Mouse (Mus musculus) adrenal gland, adult 18-20 months (tissue): Measurements from ENCODE around the gene Spice1. TPM values are rescaled to one million over a fixed set of nuclear protein-coding genes. Genes with fewer than 3 reads are reported as not detected.

Source experiments
- DNase-seq, 2 experiments: peaks; one replicate each; pipeline ENCODE4 v3.0.0; 2021 to 2022; ENCODE audit warnings: low spot score in 2 of 2
- total RNA-seq, 2 experiments: library from RNA; stranded (reverse); gene quantifications; 1 replicate in 1 of 2; 2 replicates in 1 of 2; pipeline ENCODE4 v1.2.3; 2021

The Spice1 gene
- total RNA-seq, 2 experiments from 2014 or later = 17.7 to 21.0 TPM

DNA sequence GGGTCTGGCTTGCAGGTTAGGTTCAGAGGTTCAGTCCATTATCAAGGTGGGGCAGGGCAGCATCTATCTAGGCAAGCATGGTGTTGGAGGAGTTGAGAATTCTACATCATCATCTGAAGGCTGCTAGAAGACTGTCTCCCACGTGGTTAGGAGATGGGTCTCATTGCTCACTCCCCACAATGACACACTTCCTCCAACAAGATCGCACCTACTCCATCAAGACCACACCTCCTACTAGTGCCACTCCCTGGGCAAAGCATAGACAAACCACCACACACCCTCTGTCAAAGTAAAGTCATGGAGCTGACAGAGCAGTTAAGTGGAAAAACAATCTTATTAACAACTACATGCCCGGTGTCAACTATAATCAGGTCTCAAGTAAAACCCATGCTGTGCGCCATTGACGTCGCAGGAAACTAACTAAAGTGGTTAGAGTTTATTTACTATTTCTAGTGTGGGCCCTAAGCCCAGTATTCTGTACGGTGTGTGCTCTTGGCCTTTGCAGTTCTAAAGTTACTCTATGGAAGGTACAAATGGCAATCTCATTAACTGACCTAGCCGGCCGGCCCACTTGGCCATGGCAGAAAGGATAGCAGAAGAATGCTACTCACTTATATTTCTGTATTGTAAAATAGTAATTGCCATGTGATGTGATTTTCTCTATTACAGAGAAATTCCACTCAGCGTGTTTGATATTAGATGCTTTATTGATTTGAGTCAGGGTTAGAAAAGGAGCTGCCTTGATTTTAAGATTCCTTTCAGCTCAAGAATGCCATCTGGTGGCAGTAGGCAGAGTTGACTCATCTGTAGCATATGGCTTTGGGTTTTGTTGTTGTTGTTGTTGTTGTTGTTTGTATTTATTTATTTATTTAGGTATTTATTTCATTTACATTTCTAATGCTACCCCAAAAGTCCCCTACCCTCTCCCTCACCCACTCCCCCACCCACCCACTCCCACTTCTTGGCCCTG lies 15.3 kb downstream of the Spice1 start:
- peak; percentile 10 to 29 for DNase-seq

DNA sequence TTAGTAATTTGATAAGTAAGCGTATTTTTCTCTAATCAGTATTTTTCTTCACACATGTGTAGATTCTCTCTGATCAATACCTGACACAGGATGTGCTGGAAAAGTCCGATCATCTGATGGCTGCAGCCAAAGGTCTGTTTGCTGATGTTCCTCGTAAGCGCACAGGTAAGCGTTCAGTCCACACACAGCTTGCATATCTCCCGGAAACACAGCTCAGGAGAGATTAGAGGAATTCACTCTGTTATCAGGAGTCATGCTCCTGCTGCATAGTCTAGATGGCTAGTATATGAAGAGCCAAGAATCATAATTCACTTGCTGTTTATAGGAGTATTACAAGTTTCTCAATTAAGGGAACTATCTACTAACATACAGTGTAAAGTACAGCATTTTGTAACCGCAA lies 18.6 kb downstream of the Spice1 start:
- no peak for DNase-seq

DNA sequence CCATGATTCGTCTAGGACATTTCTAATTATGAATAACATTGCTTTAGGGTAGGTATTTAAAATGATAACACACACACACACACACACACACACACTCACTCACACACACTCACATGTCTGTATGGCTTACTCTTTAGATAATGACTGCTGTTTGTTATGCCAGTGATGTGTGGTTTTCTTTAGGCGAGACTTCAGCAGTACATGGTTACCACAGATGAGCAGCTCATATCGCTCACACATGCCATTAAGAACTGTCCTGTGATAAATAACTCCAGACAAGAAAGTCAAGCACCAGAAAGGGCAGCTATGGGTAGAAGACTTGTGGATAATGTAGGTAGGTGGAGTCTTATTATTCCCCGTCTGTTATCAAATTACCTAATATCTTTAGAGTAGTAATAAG lies 28.5 kb downstream of the Spice1 start:
- no peak for DNase-seq

DNA sequence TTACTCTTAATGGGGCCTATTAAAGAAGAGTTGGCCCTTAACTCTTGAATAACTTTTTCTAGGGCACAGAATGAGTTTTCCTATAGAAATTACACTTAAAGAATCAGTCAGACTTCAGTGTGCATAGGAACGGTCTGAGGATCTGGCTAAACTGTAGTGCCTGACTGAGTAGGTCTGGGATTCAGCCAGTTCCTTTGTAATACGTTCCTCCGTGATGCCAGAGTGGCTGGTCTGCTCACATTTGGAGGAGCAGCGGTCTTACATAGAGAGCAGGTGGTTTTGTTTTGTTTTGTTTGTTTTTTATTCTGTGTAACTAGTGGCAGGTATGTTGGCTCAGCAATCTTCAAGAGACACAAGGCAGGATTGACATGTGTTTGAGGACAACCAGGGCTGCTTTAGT lies 33.1 kb downstream of the Spice1 start:
- DNase-seq = no peak

DNA sequence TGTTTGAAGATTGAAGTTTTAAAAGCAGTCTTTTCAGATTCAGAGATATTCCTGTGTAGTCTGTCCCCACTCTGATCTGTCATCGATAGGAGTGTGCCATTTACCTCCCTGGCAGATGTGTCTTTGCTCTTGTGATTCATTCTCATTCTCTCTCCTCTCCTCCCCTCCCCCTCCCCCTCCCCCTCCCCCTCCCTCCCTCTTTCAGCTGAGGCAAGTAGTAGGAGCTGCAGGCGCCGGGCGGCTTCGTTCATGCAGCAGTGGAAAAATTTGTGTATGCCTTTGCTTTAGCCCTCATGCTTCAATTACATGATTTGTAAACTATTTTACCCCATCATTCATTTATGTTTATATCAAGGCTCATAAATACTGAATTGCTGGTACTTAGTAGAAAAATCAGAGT lies 34.7 kb downstream of the Spice1 start:
- DNase-seq = no peak

DNA sequence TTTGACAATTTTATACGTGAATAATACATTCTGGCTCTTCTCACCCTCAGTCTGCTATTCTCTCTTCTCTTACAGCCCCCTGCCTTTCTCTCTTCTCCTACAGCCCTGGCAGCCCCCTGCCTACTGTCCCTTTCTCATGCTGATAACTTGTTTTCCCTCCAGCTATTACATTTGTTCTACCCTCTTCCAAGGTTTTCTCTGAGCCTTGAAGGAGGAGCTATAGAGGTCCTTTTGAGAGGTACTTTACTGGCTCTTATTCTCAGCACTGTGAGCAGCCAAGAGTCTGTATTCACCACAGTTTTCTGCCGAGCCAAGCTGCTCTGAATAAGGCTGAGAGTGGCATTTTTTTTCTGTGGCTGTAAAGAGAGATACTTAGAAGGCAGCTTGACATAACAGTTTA lies 36.6 kb downstream of the Spice1 start:
- DNase-seq = no peak

DNA sequence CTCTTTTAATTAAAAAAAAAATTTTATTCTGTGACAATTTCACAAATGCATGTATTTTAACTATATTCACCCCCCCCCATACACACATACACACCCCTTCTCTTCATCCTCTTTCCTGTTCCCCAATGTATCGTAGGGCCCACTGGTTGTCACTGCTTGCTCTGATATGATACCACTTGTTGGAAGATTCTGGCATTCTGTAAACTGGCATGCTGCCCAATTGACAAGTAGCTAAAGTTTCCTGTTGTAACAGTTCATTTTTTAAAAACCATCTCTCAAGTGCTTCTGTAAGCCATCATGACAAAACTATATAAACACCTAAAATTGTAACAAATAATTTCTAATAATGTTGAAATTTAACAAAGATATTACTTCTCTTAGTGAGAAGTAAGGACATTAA lies 37.3 kb downstream of the Spice1 start:
- no peak for DNase-seq

DNA sequence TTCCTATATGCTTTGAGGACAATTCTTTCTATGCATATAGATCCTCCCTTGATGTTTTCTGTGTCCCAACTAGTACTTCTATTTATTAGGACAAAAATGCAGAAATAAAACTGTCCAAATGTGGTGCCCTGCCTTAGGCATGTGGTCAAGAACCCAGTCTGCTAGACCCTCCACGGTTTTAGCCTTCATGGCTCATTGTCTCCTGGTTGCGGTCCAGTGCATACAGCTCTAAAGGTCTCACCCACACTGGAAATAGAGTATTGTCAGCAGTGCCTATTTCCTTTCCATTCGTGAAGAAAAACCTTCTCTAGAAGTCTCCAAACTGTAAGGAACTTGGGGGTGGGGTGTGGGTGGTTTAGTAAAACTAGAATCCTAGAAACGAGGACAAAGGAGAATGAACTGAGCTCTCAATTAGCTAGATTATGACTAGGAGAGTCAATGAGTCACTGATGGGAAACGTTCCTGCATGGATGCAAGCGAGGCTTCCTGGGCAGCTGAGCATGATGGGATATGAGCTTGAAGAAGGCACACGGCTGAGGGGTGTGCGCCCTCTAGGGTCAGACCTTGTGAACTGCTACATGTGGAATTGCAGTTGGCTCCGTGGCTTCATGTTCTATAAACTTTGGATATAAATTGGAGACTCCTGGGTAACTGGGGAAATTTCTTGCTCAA lies 45.1 kb downstream of the Spice1 start:
- DNase-seq = peak; percentile 34 to 45

DNA sequence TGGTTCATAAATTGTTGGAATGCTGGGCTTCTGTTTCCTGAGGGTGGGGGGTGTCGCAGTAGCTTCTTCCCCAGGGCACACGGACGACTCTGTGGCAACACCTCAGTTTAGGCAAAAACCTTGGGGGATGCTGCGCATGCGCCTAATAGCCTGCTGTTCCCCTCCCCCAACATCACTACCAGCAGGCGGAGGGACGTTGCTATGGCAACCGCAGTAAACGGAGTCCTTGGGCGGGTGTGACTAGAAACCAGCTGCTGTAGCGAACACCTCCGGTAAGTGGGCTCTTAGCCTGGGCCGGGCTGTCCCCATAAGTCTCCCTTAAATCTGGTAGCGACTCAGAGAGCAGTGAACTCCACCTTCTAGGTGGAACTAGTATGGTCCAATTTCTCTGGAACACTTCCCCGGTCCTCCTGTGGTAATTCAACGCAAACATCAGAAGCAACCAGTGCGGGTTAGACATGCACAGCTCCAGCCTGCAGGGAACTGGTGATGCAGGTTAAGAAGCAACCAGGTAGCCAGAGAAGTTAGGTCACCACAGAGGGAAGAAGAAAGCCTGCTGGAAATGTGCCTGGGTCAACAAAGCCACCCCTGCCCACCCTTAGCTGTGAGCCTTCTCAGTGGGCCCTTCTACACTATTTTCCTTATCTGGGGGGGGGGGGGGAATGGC lies 47.8 kb downstream of the Spice1 start, which contains the start of gene Cfap44:
Gene Cfap44 (plus strand): TSS at position 220 of the 667 bp plus-strand sequence.
- peak; percentile 36 to 61 for DNase-seq

DNA sequence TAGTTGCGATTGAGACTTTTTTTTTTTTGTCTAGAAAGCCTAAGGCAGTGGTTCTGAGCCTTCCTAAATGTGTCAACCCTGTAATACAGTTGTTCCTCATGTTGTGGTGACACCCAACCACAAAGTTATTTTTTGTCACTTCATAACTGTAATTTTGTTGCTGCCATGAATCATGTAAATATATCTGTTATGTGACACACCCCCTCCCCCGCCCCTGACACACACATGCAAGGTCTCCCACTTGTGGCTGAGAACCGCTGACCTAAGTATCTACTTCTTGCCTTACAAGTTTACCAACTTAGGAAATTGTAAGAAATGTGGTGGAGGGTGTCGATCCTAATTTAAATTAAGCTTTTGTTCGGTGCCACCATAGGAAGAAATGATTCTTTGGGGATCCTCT lies 58.0 kb downstream of the Spice1 start:
- no peak for DNase-seq

DNA sequence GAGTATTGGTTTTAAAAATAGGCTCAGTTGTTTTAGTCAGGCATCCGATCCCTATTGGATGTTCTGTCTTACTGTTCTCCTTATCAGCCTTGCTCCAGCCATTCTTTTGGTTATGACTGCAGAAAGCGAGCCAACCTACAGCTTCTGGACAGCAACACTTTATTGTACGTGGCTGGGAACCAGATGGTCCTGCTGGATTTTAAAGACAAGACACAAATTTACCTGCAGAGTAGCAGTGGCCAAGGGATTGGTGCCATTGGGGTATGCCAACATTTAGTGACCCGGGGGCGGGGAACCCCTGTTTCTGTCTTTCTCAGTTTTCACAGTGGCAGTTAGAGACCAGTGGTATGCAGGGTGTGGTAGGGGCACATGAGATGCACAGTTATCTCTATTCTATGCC lies 60.3 kb downstream of the Spice1 start:
- DNase-seq = no peak

DNA sequence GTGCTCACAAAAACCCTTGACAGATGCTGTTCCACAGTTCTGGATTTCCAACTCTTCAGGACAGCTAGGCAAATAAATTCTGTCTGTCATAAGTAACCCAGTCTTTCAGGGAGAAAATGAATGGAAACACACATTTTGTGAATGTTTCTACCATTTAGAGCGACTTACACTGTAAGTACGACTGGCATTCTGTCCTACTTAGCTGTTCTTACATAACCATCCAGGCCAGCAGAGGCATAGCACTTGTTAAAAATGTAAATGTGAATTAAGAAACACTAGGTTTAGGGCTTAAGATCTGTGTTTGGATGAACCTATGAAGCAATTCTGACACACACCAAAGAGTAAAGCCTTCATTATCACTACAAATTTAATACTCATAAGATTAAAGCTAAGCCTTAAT lies 61.4 kb downstream of the Spice1 start:
- no peak for DNase-seq

DNA sequence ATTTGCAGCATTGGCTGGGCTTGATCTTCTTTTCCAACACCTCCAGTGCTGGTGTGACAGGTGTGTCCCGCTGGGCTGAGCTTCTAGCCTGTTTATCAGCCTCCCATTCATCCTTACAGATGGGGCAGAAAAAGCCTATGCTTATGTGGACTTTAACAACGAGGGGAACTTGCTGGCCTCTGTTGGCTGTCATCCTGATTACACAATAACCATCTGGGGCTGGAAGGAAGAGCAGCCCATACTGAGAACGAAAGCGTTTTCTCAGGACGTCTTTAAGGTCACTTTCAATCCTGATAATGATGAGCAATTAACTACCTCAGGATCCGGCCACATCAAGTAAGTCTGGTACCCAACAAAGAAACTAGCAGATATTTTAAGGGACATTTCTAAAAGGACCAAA lies 63.3 kb downstream of the Spice1 start:
- DNase-seq = no peak

DNA sequence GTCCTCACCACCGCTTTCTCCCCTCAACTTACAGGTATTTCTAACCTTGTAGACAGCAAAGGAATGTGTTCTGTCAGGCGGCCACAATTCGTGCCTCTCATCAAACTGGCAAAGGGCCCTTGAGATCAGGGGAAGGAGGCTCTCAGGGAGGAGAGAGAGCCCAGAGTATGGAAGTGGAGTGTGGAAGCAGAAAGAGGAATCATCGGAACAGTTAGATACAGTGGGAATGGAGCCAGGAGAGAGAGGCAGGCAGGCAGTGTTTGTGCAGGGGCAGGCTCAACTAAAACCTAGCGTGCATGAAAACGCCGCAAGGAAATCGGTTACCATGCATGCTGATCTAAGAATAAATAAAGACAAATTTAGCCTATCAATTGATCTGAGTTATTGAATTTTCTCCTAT lies 70.7 kb downstream of the Spice1 start:
- DNase-seq = no peak

DNA sequence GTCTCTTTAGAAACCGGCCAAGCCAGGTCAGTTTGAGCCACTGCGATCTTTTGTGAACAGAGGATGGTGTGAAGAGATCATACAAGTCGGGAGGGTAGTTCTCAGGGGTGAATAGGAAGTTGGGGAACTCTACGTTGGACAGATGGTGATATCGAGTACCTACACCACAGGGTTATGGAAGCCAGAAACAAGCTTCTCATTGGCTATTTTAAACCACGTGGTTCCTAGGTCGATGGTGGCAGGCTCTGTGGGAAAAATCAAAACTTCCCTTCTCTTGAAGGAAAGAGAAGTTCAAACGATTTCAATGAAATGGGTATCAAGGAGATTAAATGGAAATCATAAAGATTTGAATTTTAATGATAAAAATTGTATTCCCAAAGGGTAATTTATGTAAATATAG lies 74.8 kb downstream of the Spice1 start:
- no peak for DNase-seq

DNA sequence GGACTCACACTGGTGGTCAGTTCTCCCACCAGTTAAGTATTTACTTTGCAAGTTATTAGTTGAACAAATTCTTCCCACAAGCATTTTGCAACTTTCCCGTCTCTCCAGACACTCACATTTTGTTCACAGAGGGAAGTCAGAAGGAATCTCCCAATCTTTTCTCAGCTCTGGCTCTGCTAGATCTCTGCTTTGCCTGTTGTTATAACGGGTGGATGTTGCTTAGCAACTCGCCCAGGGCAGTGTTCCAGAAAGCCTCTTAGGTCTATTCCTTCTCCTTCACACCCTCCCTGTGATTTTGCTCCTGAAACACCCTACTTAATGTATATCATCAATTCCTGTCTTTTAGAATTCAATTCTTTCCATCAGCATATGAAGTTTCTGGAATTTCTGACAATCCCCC lies 76.6 kb downstream of the Spice1 start:
- no peak for DNase-seq

DNA sequence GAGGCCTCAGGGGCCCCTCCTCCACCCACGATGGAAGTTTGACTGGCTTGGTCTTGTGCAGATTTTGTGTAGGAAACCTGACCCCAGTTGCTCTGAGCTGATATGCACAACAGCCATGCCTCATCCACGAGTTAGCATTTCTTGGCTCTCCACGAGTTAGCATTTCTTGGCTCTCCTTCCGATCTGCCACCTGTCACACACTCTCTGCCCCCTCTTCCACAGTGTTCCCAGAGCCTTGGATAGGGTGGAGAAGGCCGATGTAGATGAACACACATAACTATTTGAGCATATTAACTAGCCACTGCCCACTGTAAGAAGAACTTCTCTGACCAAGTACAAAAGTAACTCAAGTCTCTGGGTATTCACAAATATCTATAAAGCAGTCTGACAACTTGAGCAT lies 81.5 kb downstream of the Spice1 start:
- DNase-seq = no peak

DNA sequence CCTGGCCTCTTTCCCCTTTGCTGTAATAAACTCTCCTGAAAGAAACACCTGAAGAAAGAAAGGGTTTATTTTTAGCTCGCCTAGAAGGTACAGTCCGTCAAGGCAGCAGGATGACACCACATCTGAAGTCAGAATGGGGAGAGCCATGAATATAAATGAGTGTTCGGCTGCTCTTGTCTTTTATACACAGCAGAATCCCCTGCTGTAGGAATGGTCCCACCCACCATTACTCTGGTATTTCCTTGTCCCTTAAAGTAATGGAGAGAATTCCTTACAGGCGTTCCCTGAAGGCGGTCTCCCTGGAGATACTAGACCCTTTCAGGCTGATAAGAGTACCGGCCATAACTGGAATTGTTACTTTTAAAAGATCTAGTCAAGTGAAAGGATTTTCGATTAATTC lies 83.1 kb downstream of the Spice1 start:
- no peak for DNase-seq

DNA sequence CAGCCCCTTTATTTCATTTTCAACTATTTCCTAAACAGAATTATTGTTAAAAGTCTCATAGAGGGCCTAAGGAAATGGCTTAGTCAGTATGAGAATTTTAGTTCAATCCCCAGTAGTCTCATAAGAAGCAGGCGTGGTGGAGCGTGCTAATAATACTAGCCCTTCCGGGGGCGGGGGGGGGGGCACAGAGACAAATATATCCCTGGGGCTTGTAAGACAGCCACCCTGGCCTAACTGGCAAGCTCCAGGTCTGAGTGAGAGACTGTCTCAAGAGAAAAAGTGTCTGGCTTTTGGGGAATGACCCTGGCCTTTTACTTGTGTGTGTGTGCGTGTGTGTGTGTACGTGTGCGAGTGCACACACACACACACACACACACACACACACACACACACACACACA lies 88.0 kb downstream of the Spice1 start:
- no peak for DNase-seq

DNA sequence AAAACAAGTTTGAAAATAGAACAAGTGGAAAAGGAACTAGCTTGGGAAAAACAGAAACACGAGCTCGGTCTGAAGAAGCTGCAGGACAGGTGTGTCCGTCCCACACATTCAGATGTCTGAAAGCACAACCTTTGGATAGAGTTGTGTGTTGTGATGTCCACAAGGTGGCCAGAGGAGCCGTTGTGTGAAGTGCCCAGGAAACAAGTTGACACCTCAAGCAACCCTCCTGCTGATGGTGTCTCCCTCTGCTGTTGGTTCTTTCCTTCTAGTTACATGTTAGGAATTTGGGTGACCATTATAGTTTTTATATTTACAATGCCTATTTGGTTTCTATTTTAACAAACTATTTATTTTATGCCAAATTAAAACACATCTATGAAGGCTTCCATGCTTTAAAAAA lies 88.6 kb downstream of the Spice1 start:
- DNase-seq = no peak
